Mouse (Mus musculus) kidney, postnatal 36 days (tissue): ENCODE results near the gene Nedd4.
A peak's percentile ranks its signal among the peaks of the same experiment; 100 is the strongest.

Source experiments
- DNase-seq, 2 experiments: peaks; one replicate each; pipeline ENCODE4 v3.0.0; 2021 to 2022; ENCODE audit warnings: mixed read lengths in 2 of 2

Nedd4 gene

GRCm38 (mm10) chr9:72724491-72725221 is 62.5 kb downstream of the Nedd4 start:
- no peak for DNase-seq

GRCm38 (mm10) chr9:72733966-72734365 is 71.8 kb downstream of the Nedd4 start:
- DNase-seq: peak; percentile 48 to 77

GRCm38 (mm10) chr9:72735822-72736410 is 73.8 kb downstream of the Nedd4 start:
- peak; percentile 46 to 84 for DNase-seq

- no peak for DNase-seq
Measured at GRCm38 (mm10) chr9:72741206-72741605, 79.1 kb downstream of the Nedd4 start.

GRCm38 (mm10) chr9:72746278-72746677 is 84.1 kb downstream of the Nedd4 start:
- DNase-seq: no peak

GRCm38 (mm10) chr9:72750272-72750671 is 88.1 kb downstream of the Nedd4 start:
- DNase-seq: no peak

- DNase-seq: no peak
Measured at GRCm38 (mm10) chr9:72752656-72753055, 90.5 kb downstream of the Nedd4 start.

GRCm38 (mm10) chr9:72753741-72754140 is 91.6 kb downstream of the Nedd4 start:
- DNase-seq: no peak

- DNase-seq: no peak
Measured at GRCm38 (mm10) chr9:72757143-72757542, 95.0 kb downstream of the Nedd4 start.

GRCm38 (mm10) chr9:72758705-72759131 is 96.6 kb downstream of the Nedd4 start:
- no peak for DNase-seq

- DNase-seq: peak in 1 of 2 experiments; percentile 13
Measured at GRCm38 (mm10) chr9:72763050-72763718, 101.0 kb downstream of the Nedd4 start.

- DNase-seq: peak; percentile 83 to 93
Measured at GRCm38 (mm10) chr9:72766789-72767349, 104.7 kb downstream of the Nedd4 start.

- DNase-seq: peak in 1 of 2 experiments; percentile 5
Measured at GRCm38 (mm10) chr9:72775022-72775421, 112.9 kb downstream of the Nedd4 start.

GRCm38 (mm10) chr9:72779004-72779403 is 116.9 kb downstream of the Nedd4 start:
- DNase-seq: no peak

GRCm38 (mm10) chr9:72779733-72780132 is 117.6 kb downstream of the Nedd4 start:
- DNase-seq: no peak

GRCm38 (mm10) chr9:72780694-72781093 is 118.5 kb downstream of the Nedd4 start:
- DNase-seq: no peak

GRCm38 (mm10) chr9:72781466-72781865 is 119.3 kb downstream of the Nedd4 start:
- DNase-seq: no peak

GRCm38 (mm10) chr9:72782121-72782520 is 120.0 kb downstream of the Nedd4 start:
- no peak for DNase-seq

GRCm38 (mm10) chr9:72787732-72788131 is 125.6 kb downstream of the Nedd4 start:
- DNase-seq: no peak

GRCm38 (mm10) chr9:72790530-72791212 is 128.5 kb downstream of the Nedd4 start:
- no peak for DNase-seq

- DNase-seq: peak; percentile 19 to 32
Measured at GRCm38 (mm10) chr9:72791213-72791582, 129.1 kb downstream of the Nedd4 start.

GRCm38 (mm10) chr9:72791681-72792080 is 129.5 kb downstream of the Nedd4 start:
- peak; percentile 25 to 41 for DNase-seq

- no peak for DNase-seq
Measured at GRCm38 (mm10) chr9:72795243-72795642, 133.1 kb downstream of the Nedd4 start.
